Mouse (Mus musculus): ENCODE measurements at regions not wholly inside any gene's neighbourhood (a gene's known extent, or its start where the extent isn't known, plus 50 kb on each side); places are given as distances from the start of the nearest gene placed in this dataset.

DNA sequence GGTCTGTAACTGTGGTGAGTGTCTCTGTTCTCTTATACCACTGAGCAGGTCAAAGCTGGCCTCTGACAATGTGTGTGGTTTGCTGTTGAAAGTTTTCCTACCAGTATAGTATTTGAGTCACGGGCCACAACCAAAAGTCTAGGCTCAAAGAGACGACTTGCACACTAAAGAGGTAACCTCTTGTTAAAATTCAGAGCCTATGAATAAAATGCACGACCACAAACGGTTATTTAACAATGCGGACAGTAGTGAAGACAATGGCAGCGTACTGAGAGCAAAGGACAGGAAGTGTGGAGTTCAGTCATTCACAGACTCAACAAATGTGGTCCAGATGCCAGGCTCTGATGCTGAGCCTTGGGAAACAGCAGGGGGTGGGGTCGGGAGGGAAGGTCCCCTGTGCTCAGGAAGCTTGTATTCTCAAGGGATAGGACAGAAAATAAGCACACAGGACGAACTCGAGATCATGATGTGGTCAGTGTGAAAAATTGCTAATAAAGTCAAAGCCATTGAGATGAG lies 160.2 kb upstream of the Spdye4c start:
- TF ChIP-seq ZC3H11A (IDR thresholded peaks at IDR 0.05; ENCODE audit: borderline replicate concordance, low read depth, low read length) (no peak), ZNF384 (IDR thresholded peaks at IDR 0.05; ENCODE audit: low read depth, low read length) (no peak), MAFK (IDR thresholded peaks at IDR 0.05; ENCODE audit: insufficient read depth, low read depth, low read length) (no peak)
